Mouse (Mus musculus) G1E (cell line): ENCODE results near the gene Brms1.

Source experiments
- CTCF ChIP-seq: IDR thresholded peaks from 2 replicates; pipeline ENCODE4 v1.5.1; 2012; ENCODE audit warnings: low read depth, low read length, inconsistent platforms, mixed read lengths
- GATA1 ChIP-seq: IDR thresholded peaks from 2 replicates; pipeline ENCODE4 v1.6.1; 2012; ENCODE audit warnings: borderline replicate concordance, low read length, inconsistent platforms, mixed read lengths
- GATA2 ChIP-seq: IDR thresholded peaks from 2 replicates; pipeline ENCODE4 v1.6.1; 2012; ENCODE audit warnings: low read depth, low read length, inconsistent platforms, borderline replicate concordance
- POLR2AphosphoS5 ChIP-seq: IDR thresholded peaks from 2 replicates; pipeline ENCODE4 v1.6.1; 2012; ENCODE audit warnings: low read depth, low read length, inconsistent platforms; ENCODE audit not compliant: insufficient replicate concordance
- TAL1 ChIP-seq: conservative IDR thresholded peaks from 2 replicates; pipeline ENCODE4 v1.6.1; 2012; ENCODE audit warnings: low read depth, low read length, inconsistent platforms, mixed read lengths

DNA sequence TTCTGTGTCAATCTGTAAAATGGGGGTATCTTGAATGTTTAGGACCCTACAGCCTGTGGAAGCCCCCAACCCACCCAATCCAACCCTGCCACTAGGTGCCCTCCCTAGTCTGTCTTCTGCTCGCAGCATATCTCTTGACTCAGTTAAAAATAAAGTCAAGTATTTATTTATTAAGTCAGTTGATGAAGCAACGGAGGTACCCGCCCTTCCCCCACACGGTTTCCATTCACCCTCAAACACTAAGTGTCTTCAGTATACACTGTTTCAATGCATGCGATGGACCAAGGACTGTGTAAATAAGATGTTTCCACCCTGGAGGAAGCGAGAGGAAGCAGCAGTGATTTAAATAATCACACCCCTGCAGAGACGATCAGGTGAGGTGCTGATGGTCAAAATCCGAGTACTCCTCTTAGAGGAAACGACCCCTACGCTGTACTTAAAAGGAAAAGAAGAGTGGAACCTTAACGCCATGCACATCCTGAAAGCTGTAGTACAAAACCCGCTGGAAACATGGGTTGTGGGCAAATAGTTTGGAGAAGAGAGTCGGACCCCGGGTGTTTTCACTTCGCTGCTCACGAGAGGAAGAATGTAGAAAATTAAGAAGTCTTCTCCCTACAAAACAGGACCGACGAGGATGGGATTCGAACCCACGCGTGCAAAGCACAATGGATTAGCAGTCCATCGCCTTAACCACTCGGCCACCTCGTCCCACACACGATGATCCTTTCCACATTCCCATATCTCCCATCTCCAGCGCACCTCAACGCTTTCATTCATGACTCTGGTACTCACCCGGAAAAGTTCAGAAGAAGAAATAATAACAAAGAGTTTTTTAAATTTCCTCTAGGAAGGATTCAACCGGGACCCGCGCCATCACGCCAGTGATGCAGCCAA lies 3.2 kb upstream of the Brms1 start:
- TF ChIP-seq CTCF (no peak), TAL1 (no peak), GATA1 (no peak), GATA2 (no peak), POLR2AphosphoS5 (no peak)
